Mouse (Mus musculus) left cerebral cortex, postnatal 4 days (tissue): ENCODE results near the gene Ddr2. TPM values are rescaled to one million over a fixed set of nuclear protein-coding genes. Genes with fewer than 3 reads are reported as not detected.

ENCODE experiments used
- DNase-seq: peaks from one replicate; pipeline ENCODE4 v3.0.0-alpha.2; 2022
- intact Hi-C: fragments of 180-260 bp; cut with DNase I; formaldehyde crosslinking; loops from one replicate; pipeline ENCODE4 v1.15.1; 2025
- total RNA-seq, 2 experiments: library from RNA; stranded (reverse); gene quantifications; 2 replicates each; pipeline ENCODE4 v1.2.3; 2021

Gene Ddr2
- total RNA-seq: 10 to 100 TPM in 1 of 2 experiments, 1 to 10 TPM in 1; 9.0 to 10.5 TPM

GRCm38 (mm10) chr1:170110516-170111332 is at the start of gene Ddr2:
Ddr2 (minus strand) TSS chr1:170110762.
- intact Hi-C loops: no loop called here
- peak; percentile 77 for DNase-seq

- DNase-seq: no peak
- intact Hi-C loops: loop anchor here (10.0 kb wide), 1 partner anchor 45 kb away; no protein-coding TSS in a partner anchor
Observed at GRCm38 (mm10) chr1:170159707-170160106, 49.1 kb upstream of the Ddr2 start.

GRCm38 (mm10) chr1:170155761-170156160 is 45.2 kb upstream of the Ddr2 start:
- no peak for DNase-seq
- intact Hi-C loops: loop anchor here (10.0 kb wide), 1 partner anchor 49 kb away; no protein-coding TSS in a partner anchor

- intact Hi-C loops: loop anchor here (10.0 kb wide), 1 partner anchor 50 kb away; no protein-coding TSS in a partner anchor
- DNase-seq: no peak
Observed at GRCm38 (mm10) chr1:170155298-170155697, 44.7 kb upstream of the Ddr2 start.

GRCm38 (mm10) chr1:170153986-170154385 is 43.4 kb upstream of the Ddr2 start:
- intact Hi-C loops: loop anchor here (10.0 kb wide), 1 partner anchor 51 kb away; no protein-coding TSS in a partner anchor
- DNase-seq: no peak

- intact Hi-C loops: loop anchor here (10.0 kb wide), 1 partner anchor 52 kb away; no protein-coding TSS in a partner anchor
- DNase-seq: no peak
Observed at GRCm38 (mm10) chr1:170152552-170152951, 42.0 kb upstream of the Ddr2 start.

GRCm38 (mm10) chr1:170150870-170151269 is 40.3 kb upstream of the Ddr2 start:
- intact Hi-C loops: loop anchor here (10.0 kb wide), 1 partner anchor 54 kb away; no protein-coding TSS in a partner anchor

GRCm38 (mm10) chr1:170149756-170150155 is 39.2 kb upstream of the Ddr2 start:
- no peak for DNase-seq
- intact Hi-C loops: loop anchor here (10.0 kb wide), 1 partner anchor 55 kb away; no protein-coding TSS in a partner anchor

More at GRCm38 (mm10) chr1:170150870-170151269, 40.3 kb upstream of the Ddr2 start:
- peak; percentile 19 for DNase-seq

- DNase-seq: no peak
- intact Hi-C loops: no loop called here
Observed at GRCm38 (mm10) chr1:170148536-170148935, 38.0 kb upstream of the Ddr2 start.

- no peak for DNase-seq
- intact Hi-C loops: no loop called here
Observed at GRCm38 (mm10) chr1:170147651-170148448, 37.3 kb upstream of the Ddr2 start.

GRCm38 (mm10) chr1:170145606-170146005 is 35.0 kb upstream of the Ddr2 start:
- no peak for DNase-seq
- intact Hi-C loops: no loop called here

- no peak for DNase-seq
- intact Hi-C loops: no loop called here
Observed at GRCm38 (mm10) chr1:170142256-170142871, 31.8 kb upstream of the Ddr2 start.

- DNase-seq: no peak
Observed at GRCm38 (mm10) chr1:170141626-170142025, 31.1 kb upstream of the Ddr2 start.

GRCm38 (mm10) chr1:170136351-170137009 is 25.9 kb upstream of the Ddr2 start:
- intact Hi-C loops: loop anchor here (10.0 kb wide), 1 partner anchor 152 kb away; no protein-coding TSS in a partner anchor
- DNase-seq: peak; percentile 71

More at GRCm38 (mm10) chr1:170141626-170142025, 31.1 kb upstream of the Ddr2 start:
- intact Hi-C loops: no loop called here

GRCm38 (mm10) chr1:170134264-170134663 is 23.7 kb upstream of the Ddr2 start:
- no peak for DNase-seq
- intact Hi-C loops: loop anchor here (10.0 kb wide), 1 partner anchor 149 kb away; no protein-coding TSS in a partner anchor

GRCm38 (mm10) chr1:170130962-170131361 is 20.4 kb upstream of the Ddr2 start:
- intact Hi-C loops: loop anchor here (10.0 kb wide), 1 partner anchor 146 kb away; no protein-coding TSS in a partner anchor

GRCm38 (mm10) chr1:170124644-170125043 is 14.1 kb upstream of the Ddr2 start:
- intact Hi-C loops: no loop called here

More at GRCm38 (mm10) chr1:170130962-170131361, 20.4 kb upstream of the Ddr2 start:
- DNase-seq: no peak

GRCm38 (mm10) chr1:170113616-170114015 is 3.1 kb upstream of the Ddr2 start:
- intact Hi-C loops: no loop called here
- DNase-seq: no peak

More at GRCm38 (mm10) chr1:170124644-170125043, 14.1 kb upstream of the Ddr2 start:
- DNase-seq: no peak

- no peak for DNase-seq
- intact Hi-C loops: no loop called here
Observed at GRCm38 (mm10) chr1:170112261-170112660, 1.7 kb upstream of the Ddr2 start.
